Mouse (Mus musculus) retina, postnatal 1 day (tissue): ENCODE measurements around the gene Olfr467.
"Not testable (repeated sequence)": the region's sequence is repeated elsewhere in the genome, so short reads cannot be mapped to it uniquely, and the experiment has no call there.

Experiments used
- DNase-seq: peaks from one replicate; pipeline ENCODE4 v3.0.0-alpha.2; 2012

Olfr467 gene

GRCm38 (mm10) chr7:107811963-107812362 lies at the start of gene Olfr467:
TSS of gene Olfr467 (plus strand) at chr7:107812263.
- DNase-seq, result no peak

GRCm38 (mm10) chr7:107770812-107771211 lies 41.3 kb upstream of the Olfr467 start:
- no peak for DNase-seq

- DNase-seq, result no peak
Measured at GRCm38 (mm10) chr7:107778216-107778615, 33.8 kb upstream of the Olfr467 start.

- peak; percentile 31 for DNase-seq
Measured at GRCm38 (mm10) chr7:107779611-107780010, 32.5 kb upstream of the Olfr467 start.

- peak; percentile 44 for DNase-seq
Measured at GRCm38 (mm10) chr7:107787977-107788620, 24.0 kb upstream of the Olfr467 start.

GRCm38 (mm10) chr7:107796500-107796899 lies 15.6 kb upstream of the Olfr467 start:
- DNase-seq, result no peak

- no peak for DNase-seq
Measured at GRCm38 (mm10) chr7:107801108-107801507, 11.0 kb upstream of the Olfr467 start, which contains the start of gene Ovch2. TSS of gene Ovch2 (minus strand) at chr7:107801208.

GRCm38 (mm10) chr7:107802138-107802537 lies 9.9 kb upstream of the Olfr467 start:
- no peak for DNase-seq

GRCm38 (mm10) chr7:107819442-107819841 lies 7.4 kb downstream of the Olfr467 start:
- peak; percentile 10 for DNase-seq

- not testable (repeated sequence) for DNase-seq
Measured at GRCm38 (mm10) chr7:107823867-107824266, 11.8 kb downstream of the Olfr467 start.

GRCm38 (mm10) chr7:107825441-107825840 lies 13.4 kb downstream of the Olfr467 start, which contains the start of gene Olfr469:
TSS of gene Olfr469 (minus strand) at chr7:107825541.
- not testable (repeated sequence) for DNase-seq

GRCm38 (mm10) chr7:107841719-107842118 lies 29.7 kb downstream of the Olfr467 start:
- peak; percentile 26 for DNase-seq

- DNase-seq, result not testable (repeated sequence)
Measured at GRCm38 (mm10) chr7:107847390-107847789, 35.3 kb downstream of the Olfr467 start, which contains the start of gene Olfr470. TSS of gene Olfr470 (minus strand) at chr7:107847490.
